Mouse (Mus musculus) myocyte (in vitro differentiated cells): ENCODE data around the gene Syt1. TPM values are rescaled to one million over a fixed set of nuclear protein-coding genes. Genes with fewer than 3 reads are reported as not detected.

Source experiments
- H3K27me3 ChIP-seq: one replicate; pipeline ENCODE4 v1.6.1; 2011; ENCODE audit not compliant: control insufficient read depth, insufficient read depth, insufficient read length
- H3K36me3 ChIP-seq: one replicate; pipeline ENCODE4 v1.6.1; 2011; ENCODE audit not compliant: control insufficient read depth, insufficient read depth
- H3K4me2 ChIP-seq: one replicate; pipeline ENCODE4 v1.6.1; 2011; ENCODE audit warnings: low read depth, control low read depth
- H3K4me3 ChIP-seq: one replicate; pipeline ENCODE4 v1.5.1; 2011; ENCODE audit warnings: mild to moderate bottlenecking, control low read depth, moderate library complexity
- H3K79me2 ChIP-seq: one replicate; pipeline ENCODE4 v1.6.1; 2011; ENCODE audit not compliant: control insufficient read depth, insufficient read depth
- H3ac ChIP-seq: one replicate; pipeline ENCODE4 v1.6.1; 2011; ENCODE audit not compliant: control insufficient read depth, insufficient read length
- CEBPB ChIP-seq: IDR thresholded peaks from 2 replicates; pipeline ENCODE4 v1.6.1; 2011; ENCODE audit warnings: mild to moderate bottlenecking, moderate library complexity; ENCODE audit not compliant: poor library complexity, insufficient read depth, severe bottlenecking
- E2F4 ChIP-seq: IDR thresholded peaks from one replicate; pipeline ENCODE4 v1.6.1; 2011; ENCODE audit warnings: mild to moderate bottlenecking, control low read depth, moderate library complexity; ENCODE audit not compliant: insufficient read depth
- MAX ChIP-seq: IDR thresholded peaks from one replicate; pipeline ENCODE4 v1.6.1; 2011; ENCODE audit warnings: low read depth, mild to moderate bottlenecking, control low read depth
- MYOD1 ChIP-seq, 3 experiments: IDR thresholded peaks; one replicate each; pipeline ENCODE4 v1.6.1; 2011; ENCODE audit warnings: control low read depth in 2 of 3, low read depth in 2 of 3, mild to moderate bottlenecking in 2 of 3, moderate library complexity in 1 of 3; ENCODE audit not compliant: insufficient read length in 2 of 3, control insufficient read depth in 1 of 3
- MYOG ChIP-seq, 3 experiments: IDR thresholded peaks; one replicate each; pipeline ENCODE4 v1.6.1; 2011; ENCODE audit warnings: control low read depth in 2 of 3, low read depth in 2 of 3, mild to moderate bottlenecking in 2 of 3; ENCODE audit not compliant: insufficient read length in 2 of 3, control insufficient read depth in 1 of 3, insufficient read depth in 1 of 3
- POLR2A ChIP-seq: IDR thresholded peaks from one replicate; pipeline ENCODE4 v1.6.1; 2011; ENCODE audit warnings: low read depth, mild to moderate bottlenecking, control low read depth, moderate library complexity; ENCODE audit not compliant: insufficient read length
- POLR2AphosphoS2 ChIP-seq: IDR thresholded peaks from one replicate; pipeline ENCODE4 v1.6.1; 2011; ENCODE audit warnings: low read depth, control low read depth; ENCODE audit not compliant: insufficient read length
- REST ChIP-seq: IDR thresholded peaks from one replicate; pipeline ENCODE4 v1.6.1; 2011; ENCODE audit warnings: mild to moderate bottlenecking, control low read depth, moderate library complexity; ENCODE audit not compliant: insufficient read depth, insufficient read length
- SRF ChIP-seq: IDR thresholded peaks from one replicate; pipeline ENCODE4 v1.6.1; 2011; ENCODE audit warnings: low read depth; ENCODE audit not compliant: control insufficient read depth, insufficient read length
- TCF12 ChIP-seq: IDR thresholded peaks from one replicate; pipeline ENCODE4 v1.6.1; 2011; ENCODE audit warnings: mild to moderate bottlenecking, control low read depth; ENCODE audit not compliant: poor library complexity, insufficient read depth, severe bottlenecking
- TCF3 ChIP-seq: IDR thresholded peaks from one replicate; pipeline ENCODE4 v1.6.1; 2011; ENCODE audit warnings: low read depth, control low read depth; ENCODE audit not compliant: insufficient read length
- USF1 ChIP-seq: IDR thresholded peaks from one replicate; pipeline ENCODE4 v1.6.1; 2011; ENCODE audit warnings: low read depth, mild to moderate bottlenecking, control low read depth, moderate library complexity
- polyA plus RNA-seq: library from polyadenylated mRNA; unstranded; fragments of >200 nt; fragmentation: generic; extraction: Trizol; gene quantifications from one replicate; pipeline ENCODE4 v1.2.1, GENCODE M21; 2012; ENCODE audit warnings: missing spikeins

Syt1 gene
- polyA plus RNA-seq, 1 experiment: 0.06 TPM

GRCm38 (mm10) chr10:108504128-108504870 is 506.5 kb downstream of the Syt1 start:
- Histone ChIP-seq H3K79me2 (no peaks in the 10 kb centered on the region), H3K4me3 (no peak overlapping the region), H3ac (no peak overlapping the region), H3K36me3 (no peaks in the 10 kb centered on the region), H3K4me2 (no peak overlapping the region), H3K27me3 (no peaks in the 10 kb centered on the region)
- no peak for TF ChIP-seq USF1
- no peak for TF ChIP-seq SRF
- TF ChIP-seq POLR2A: no peak

- no peak overlapping the region for H3ac ChIP-seq
- TF ChIP-seq SRF: no peak
- TF ChIP-seq MYOG (IDR thresholded peaks at IDR 0.05; ENCODE audit: control insufficient read depth in 1 of 3, insufficient read depth in 1 of 3, insufficient read length in 2 of 3, low read depth in 2 of 3): no peak
- no peak for TF ChIP-seq MYOD1 (IDR thresholded peaks at IDR 0.05; ENCODE audit: control insufficient read depth in 1 of 3, insufficient read length in 2 of 3, low read depth in 2 of 3)
- no peak for TF ChIP-seq REST
- no peak for TF ChIP-seq TCF3
- TF ChIP-seq POLR2A: no peak
- TF ChIP-seq TCF12: no peak
- TF ChIP-seq MAX: no peak
- TF ChIP-seq POLR2AphosphoS2: no peak
- TF ChIP-seq E2F4: no peak
- TF ChIP-seq USF1: no peak
- no peak for TF ChIP-seq CEBPB
- no peaks in the 10 kb centered on the region for H3K36me3 ChIP-seq
- H3K27me3 ChIP-seq: no peaks in the 10 kb centered on the region
- H3K4me2 ChIP-seq: no peak overlapping the region
- no peak overlapping the region for H3K4me3 ChIP-seq
- H3K79me2 ChIP-seq: no peaks in the 10 kb centered on the region
Observed at GRCm38 (mm10) chr10:108490231-108490630, 520.6 kb downstream of the Syt1 start.

- no peaks in the 10 kb centered on the region for H3K27me3 ChIP-seq
- no peak overlapping the region for H3K4me2 ChIP-seq
- no peaks in the 10 kb centered on the region for H3K79me2 ChIP-seq
- no peak overlapping the region for H3K4me3 ChIP-seq
- H3K36me3 ChIP-seq: no peaks in the 10 kb centered on the region
- TF ChIP-seq MYOG (IDR thresholded peaks at IDR 0.05; ENCODE audit: control insufficient read depth in 1 of 3, insufficient read depth in 1 of 3, insufficient read length in 2 of 3, low read depth in 2 of 3) (no peak), TCF3 (no peak), POLR2A (no peak), CEBPB (no peak), SRF (no peak), TCF12 (no peak), POLR2AphosphoS2 (no peak), MAX (no peak), E2F4 (no peak), USF1 (no peak), REST (no peak), MYOD1 (IDR thresholded peaks at IDR 0.05; ENCODE audit: control insufficient read depth in 1 of 3, insufficient read length in 2 of 3, low read depth in 2 of 3) (no peak)
- no peak overlapping the region for H3ac ChIP-seq
Observed at GRCm38 (mm10) chr10:108483991-108484390, 526.8 kb downstream of the Syt1 start.

- Histone ChIP-seq H3K4me3 (no peak overlapping the region), H3ac (no peak overlapping the region), H3K4me2 (no peak overlapping the region), H3K79me2 (no peaks in the 10 kb centered on the region), H3K36me3 (no peaks in the 10 kb centered on the region), H3K27me3 (no peaks in the 10 kb centered on the region)
- TF ChIP-seq TCF12 (no peak), POLR2A (no peak), MAX (no peak), TCF3 (no peak), REST (no peak), E2F4 (no peak), USF1 (no peak), MYOG (IDR thresholded peaks at IDR 0.05; ENCODE audit: control insufficient read depth in 1 of 3, insufficient read depth in 1 of 3, insufficient read length in 2 of 3, low read depth in 2 of 3) (no peak), CEBPB (no peak), MYOD1 (IDR thresholded peaks at IDR 0.05; ENCODE audit: control insufficient read depth in 1 of 3, insufficient read length in 2 of 3, low read depth in 2 of 3) (no peak)
Observed at GRCm38 (mm10) chr10:108480146-108480850, 530.5 kb downstream of the Syt1 start.

- H3K36me3 ChIP-seq: no peaks in the 10 kb centered on the region
- H3K79me2 ChIP-seq: no peaks in the 10 kb centered on the region
- no peak for TF ChIP-seq SRF
- TF ChIP-seq MYOG (IDR thresholded peaks at IDR 0.05; ENCODE audit: control insufficient read depth in 1 of 3, insufficient read depth in 1 of 3, insufficient read length in 2 of 3, low read depth in 2 of 3): no peak
- no peak for TF ChIP-seq TCF3
- no peak for TF ChIP-seq USF1
- TF ChIP-seq MAX: no peak
- no peak for TF ChIP-seq REST
- no peak for TF ChIP-seq CEBPB
- no peak for TF ChIP-seq MYOD1 (IDR thresholded peaks at IDR 0.05; ENCODE audit: control insufficient read depth in 1 of 3, insufficient read length in 2 of 3, low read depth in 2 of 3)
- no peak for TF ChIP-seq TCF12
- no peak for TF ChIP-seq POLR2A
- no peak for TF ChIP-seq E2F4
- TF ChIP-seq POLR2AphosphoS2: no peak
- no peak overlapping the region for H3K4me3 ChIP-seq
- no peak overlapping the region for H3ac ChIP-seq
- no peak overlapping the region for H3K4me2 ChIP-seq
- H3K27me3 ChIP-seq: no peaks in the 10 kb centered on the region
Observed at GRCm38 (mm10) chr10:108470319-108470955, 540.3 kb downstream of the Syt1 start.
